Mouse (Mus musculus) G1E (cell line): ENCODE measurements at regions not wholly inside any gene's neighbourhood (a gene's known extent, or its start where the extent isn't known, plus 50 kb on each side); places are given as distances from the start of the nearest gene placed in this dataset.
A peak's percentile ranks its signal among the peaks of the same experiment; 100 is the strongest.

Experiments used
- ATAC-seq: 2 replicates; pipeline ENCODE4 v1.8.0; 2016; ENCODE audit warnings: mild to moderate bottlenecking; ENCODE audit not compliant: insufficient number of reproducible peaks, poor library complexity, low FRiP score, severe bottlenecking; ENCODE audit errors: extremely low read depth
- DNase-seq: peaks from one replicate; pipeline ENCODE4 v3.0.0; 2012; ENCODE audit warnings: low spot score
- H3K27me3 ChIP-seq: 2 replicates; pipeline ENCODE4 v1.6.1; 2012; ENCODE audit warnings: mild to moderate bottlenecking, low read length, inconsistent platforms; ENCODE audit not compliant: insufficient read depth
- H3K36me3 ChIP-seq: replicated peaks from 2 replicates; pipeline ENCODE3; 2012; ENCODE audit warnings: mild to moderate bottlenecking, inconsistent platforms
- H3K4me1 ChIP-seq: 2 replicates; pipeline ENCODE4 v1.6.1; 2012; ENCODE audit warnings: low read depth, low read length, inconsistent platforms, mixed read lengths; ENCODE audit not compliant: insufficient read depth
- H3K4me3 ChIP-seq: 2 replicates; pipeline ENCODE4 v1.5.1; 2012; ENCODE audit warnings: low read depth, mild to moderate bottlenecking, inconsistent platforms, low read length, moderate library complexity, mixed read lengths
- H3K9me3 ChIP-seq: replicated peaks from 2 replicates; pipeline ENCODE4 v1.6.1; 2012; ENCODE audit warnings: inconsistent platforms
- CTCF ChIP-seq: IDR thresholded peaks from 2 replicates; pipeline ENCODE4 v1.5.1; 2012; ENCODE audit warnings: low read depth, low read length, inconsistent platforms, mixed read lengths
- GATA1 ChIP-seq: IDR thresholded peaks from 2 replicates; pipeline ENCODE4 v1.6.1; 2012; ENCODE audit warnings: borderline replicate concordance, low read length, inconsistent platforms, mixed read lengths
- GATA2 ChIP-seq: IDR thresholded peaks from 2 replicates; pipeline ENCODE4 v1.6.1; 2012; ENCODE audit warnings: low read depth, low read length, inconsistent platforms, borderline replicate concordance
- POLR2AphosphoS5 ChIP-seq: IDR thresholded peaks from 2 replicates; pipeline ENCODE4 v1.6.1; 2012; ENCODE audit warnings: low read depth, low read length, inconsistent platforms; ENCODE audit not compliant: insufficient replicate concordance
- TAL1 ChIP-seq: conservative IDR thresholded peaks from 2 replicates; pipeline ENCODE4 v1.6.1; 2012; ENCODE audit warnings: low read depth, low read length, inconsistent platforms, mixed read lengths

DNA sequence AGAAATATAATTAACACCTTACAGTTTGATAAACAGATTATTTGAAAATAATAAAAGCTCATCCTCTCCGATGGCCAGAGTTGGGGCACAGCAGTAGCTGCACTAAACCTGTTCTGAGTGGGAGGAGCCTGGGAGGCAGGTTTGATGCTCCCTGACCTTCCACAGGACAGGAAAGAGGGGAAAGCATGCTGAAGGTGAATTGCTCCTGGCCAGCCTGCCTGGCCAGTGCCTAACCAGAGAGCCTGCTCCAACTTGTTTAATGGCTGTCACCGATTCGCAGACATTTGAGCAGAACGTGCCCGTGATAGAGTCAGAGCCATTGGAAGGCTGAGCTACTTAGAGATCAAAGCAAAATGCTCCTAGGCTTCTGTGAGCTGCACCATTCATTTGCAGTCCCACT, 2056.9 kb upstream of the 5930422O12Rik start:
- no peak overlapping the region for H3K4me3 ChIP-seq
- TF ChIP-seq POLR2AphosphoS5 (no peak), GATA2 (no peak), TAL1 (no peak), GATA1 (no peak), CTCF (no peak)
- no peaks in the 10 kb centered on the region for H3K9me3 ChIP-seq
- DNase-seq, result no peak
- H3K4me1 ChIP-seq, result no peaks in the 10 kb centered on the region
- no peaks in the 10 kb centered on the region; the same call in 1 of the 2 replicates for H3K27me3 ChIP-seq
- H3K36me3 ChIP-seq, result no peaks in the 10 kb centered on the region
- ATAC-seq, result no peak

DNA sequence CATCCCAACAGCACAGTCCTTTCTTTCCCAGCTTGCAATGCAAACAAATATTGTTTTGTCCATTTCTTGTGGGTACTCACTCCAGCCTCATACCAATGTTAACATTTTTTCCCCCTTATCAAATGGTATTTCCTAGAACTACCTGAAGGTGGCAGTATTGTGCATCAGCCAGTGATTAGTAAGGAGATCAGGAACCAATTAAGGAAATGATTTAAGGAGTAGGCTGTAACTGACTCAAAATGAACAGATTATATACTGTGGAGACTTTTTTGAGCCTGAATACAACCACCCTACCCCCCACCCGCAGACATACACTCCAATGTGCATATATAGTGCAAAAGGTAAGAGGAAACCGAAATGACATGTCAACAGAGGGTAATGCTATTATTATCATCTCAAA, 2056.1 kb upstream of the 5930422O12Rik start:
- Histone ChIP-seq H3K4me1 (no peaks in the 10 kb centered on the region), H3K36me3 (no peaks in the 10 kb centered on the region), H3K4me3 (no peak overlapping the region), H3K9me3 (no peaks in the 10 kb centered on the region), H3K27me3 (no peaks in the 10 kb centered on the region; the same call in 1 of the 2 replicates)
- TF ChIP-seq CTCF (peak; percentile 43), GATA2 (no peak), GATA1 (no peak), TAL1 (no peak)
- ATAC-seq (no peak), DNase-seq (peak; percentile 6)

DNA sequence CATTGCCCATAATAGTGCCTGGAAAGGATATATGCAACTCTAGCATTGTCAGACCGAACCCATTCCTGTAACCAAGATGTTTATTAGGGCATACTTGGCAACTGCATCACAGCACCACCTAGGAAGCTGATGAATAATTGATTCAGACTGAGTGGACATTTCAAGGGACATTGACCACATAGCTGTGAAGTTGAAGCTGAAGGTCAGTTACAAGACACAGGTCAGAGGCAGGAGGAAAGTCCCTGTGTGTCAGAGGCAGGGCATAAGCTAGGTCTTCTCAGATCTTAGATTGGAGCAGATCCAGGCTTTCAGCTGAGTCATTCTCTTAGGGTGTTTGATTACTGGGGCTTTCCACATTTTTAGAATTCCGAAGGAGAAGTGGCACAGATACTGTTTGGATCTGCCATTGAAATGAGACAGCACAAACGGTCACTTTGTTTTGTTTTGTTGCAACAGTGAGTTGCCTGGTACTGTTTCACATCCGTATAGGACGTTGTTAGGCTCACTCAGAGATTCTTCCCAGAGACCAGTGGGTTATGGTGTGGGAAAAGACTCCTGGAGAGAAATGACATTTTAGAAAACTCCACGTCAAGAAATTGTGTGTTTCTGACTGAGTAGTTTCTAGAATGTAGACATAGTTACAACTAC, 2055.2 kb upstream of the 5930422O12Rik start:
- DNase-seq (no peak), ATAC-seq (no peak)
- no peaks in the 10 kb centered on the region for H3K36me3 ChIP-seq
- no peaks in the 10 kb centered on the region for H3K4me1 ChIP-seq
- no peak overlapping the region for H3K4me3 ChIP-seq
- no peaks in the 10 kb centered on the region for H3K9me3 ChIP-seq
- TF ChIP-seq TAL1 (no peak), GATA2 (no peak), CTCF (no peak), GATA1 (no peak), POLR2AphosphoS5 (no peak)
- H3K27me3 ChIP-seq, result no peaks in the 10 kb centered on the region; the same call in 1 of the 2 replicates

DNA sequence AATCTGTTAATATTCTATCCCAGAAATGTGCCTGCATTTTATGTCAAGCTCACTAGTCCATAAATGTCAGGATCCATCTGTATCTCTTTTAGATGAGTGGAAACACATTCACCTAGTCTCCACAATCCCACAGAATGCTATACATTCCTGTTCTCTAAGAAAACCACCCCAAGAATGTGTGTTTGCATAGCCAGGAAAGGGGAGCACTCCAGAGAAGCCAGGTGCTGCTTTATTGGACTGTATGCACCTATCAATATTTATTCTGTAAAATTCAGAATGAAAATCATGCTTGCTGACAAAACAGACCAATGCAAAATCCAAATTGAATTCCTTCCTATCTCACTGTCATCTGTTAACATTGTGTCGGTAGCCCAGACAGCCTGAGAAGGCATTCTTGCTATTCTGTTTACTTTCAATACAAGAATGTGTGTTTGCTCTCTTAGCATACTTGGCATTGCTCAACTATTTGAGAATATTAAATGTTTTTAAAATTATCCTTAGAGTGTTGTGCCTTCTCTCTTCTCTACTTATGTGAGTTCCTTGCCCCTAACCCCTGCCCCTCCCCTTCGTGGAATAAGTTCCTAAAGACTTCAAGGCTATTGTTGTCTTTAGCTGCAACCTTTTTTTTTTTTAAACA, 2050.7 kb upstream of the 5930422O12Rik start:
- TF ChIP-seq TAL1, result no peak
- no peak for TF ChIP-seq GATA2
- no peak for TF ChIP-seq POLR2AphosphoS5
- TF ChIP-seq CTCF, result no peak
- TF ChIP-seq GATA1, result no peak
- no peak for DNase-seq
- Histone ChIP-seq H3K4me1 (no peaks in the 10 kb centered on the region), H3K36me3 (no peaks in the 10 kb centered on the region), H3K27me3 (no peaks in the 10 kb centered on the region), H3K9me3 (no peaks in the 10 kb centered on the region), H3K4me3 (no peak overlapping the region)
- no peak for ATAC-seq

DNA sequence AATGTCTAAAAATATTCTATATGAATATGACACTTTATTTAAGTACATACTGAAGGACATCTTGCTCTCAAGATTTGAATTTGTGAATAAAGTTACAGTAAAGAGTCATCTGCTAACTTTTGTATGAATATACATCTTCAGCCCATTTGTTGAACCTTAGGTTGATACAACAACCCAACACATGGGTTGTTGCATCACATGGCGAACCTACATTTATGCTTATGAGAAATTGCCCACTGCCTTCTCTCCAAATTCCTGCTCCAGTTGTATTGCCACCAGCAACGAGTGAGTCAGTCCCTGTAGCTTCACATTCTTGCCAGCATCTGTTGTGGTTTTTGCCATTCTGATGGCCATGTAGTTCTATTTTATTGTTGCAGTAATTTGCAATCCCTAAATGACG, 2023.7 kb upstream of the 5930422O12Rik start:
- ATAC-seq, result no peak
- Histone ChIP-seq H3K4me1 (no peaks in the 10 kb centered on the region), H3K4me3 (no peak overlapping the region), H3K9me3 (no peaks in the 10 kb centered on the region), H3K36me3 (no peaks in the 10 kb centered on the region), H3K27me3 (no peaks in the 10 kb centered on the region)
- TF ChIP-seq GATA1 (no peak), GATA2 (no peak), POLR2AphosphoS5 (no peak), CTCF (no peak), TAL1 (no peak)
- no peak for DNase-seq

DNA sequence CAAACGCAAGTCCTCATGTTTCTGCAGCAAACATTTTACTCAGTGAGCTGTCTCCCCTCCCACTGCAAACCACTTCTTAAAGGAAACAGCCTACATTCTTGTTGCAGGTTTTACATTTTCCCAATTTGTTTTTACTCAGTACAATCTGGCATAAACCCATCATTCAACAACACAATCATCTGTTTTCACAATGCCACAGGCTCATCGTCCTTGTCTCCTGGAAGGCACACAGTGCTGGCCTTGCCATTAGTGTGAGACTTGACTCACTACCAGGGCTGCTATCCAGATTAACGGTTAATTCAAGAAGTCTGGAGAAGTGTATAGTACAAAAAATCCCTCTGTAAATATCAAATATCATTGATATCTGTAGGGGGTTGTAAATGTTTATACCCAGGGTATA, 2006.3 kb upstream of the 5930422O12Rik start:
- TF ChIP-seq GATA2 (no peak), TAL1 (no peak), GATA1 (no peak), CTCF (no peak), POLR2AphosphoS5 (no peak)
- no peaks in the 10 kb centered on the region for H3K27me3 ChIP-seq
- ATAC-seq, result no peak
- DNase-seq, result no peak
- H3K4me3 ChIP-seq, result no peak overlapping the region
- no peaks in the 10 kb centered on the region for H3K4me1 ChIP-seq
- no peaks in the 10 kb centered on the region for H3K36me3 ChIP-seq
- no peaks in the 10 kb centered on the region for H3K9me3 ChIP-seq

DNA sequence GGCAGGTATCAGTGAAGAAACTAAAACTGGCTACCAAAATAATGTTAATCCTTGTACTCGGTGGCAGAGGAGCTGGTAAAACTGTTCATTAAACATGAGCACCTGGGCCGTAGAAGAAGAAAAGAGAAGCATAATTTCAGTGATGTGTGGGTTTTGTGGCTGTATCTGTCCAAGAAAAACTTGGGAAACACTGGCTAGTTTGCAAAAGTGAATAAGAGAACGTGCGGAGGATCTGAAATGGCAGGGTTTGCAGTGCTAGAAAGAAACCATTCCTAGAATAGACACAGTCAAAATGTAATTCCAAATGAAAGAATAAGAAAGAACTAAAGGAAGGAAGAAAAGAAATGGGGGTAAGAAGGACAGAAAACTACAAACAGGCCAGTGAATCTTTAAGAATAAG, 2000.8 kb upstream of the 5930422O12Rik start:
- no peak for ATAC-seq
- H3K36me3 ChIP-seq, result no peaks in the 10 kb centered on the region
- H3K4me3 ChIP-seq, result no peak overlapping the region

More for the DNA sequence above, 2000.8 kb upstream of the 5930422O12Rik start:
- no peaks in the 10 kb centered on the region for H3K4me1 ChIP-seq
- no peaks in the 10 kb centered on the region for H3K9me3 ChIP-seq
- no peak for DNase-seq
- no peak for TF ChIP-seq GATA2
- TF ChIP-seq TAL1, result no peak
- no peak for TF ChIP-seq CTCF
- TF ChIP-seq POLR2AphosphoS5, result no peak
- no peak for TF ChIP-seq GATA1
- no peaks in the 10 kb centered on the region for H3K27me3 ChIP-seq
